Mouse (Mus musculus): Measurements from ENCODE around the gene Mpz.

- no peak; the same call in 1 of the 2 replicates for TF ChIP-seq POLR2A (IDR thresholded peaks at IDR 0.05; ENCODE audit: low read depth, low read length)
- TF ChIP-seq CTCF (IDR thresholded peaks at IDR 0.05; ENCODE audit: extremely low read depth, insufficient read depth, insufficient read length, insufficient replicate concordance) = no peak
Observed at GRCm38 (mm10) chr1:171113873-171114299, 36.6 kb upstream of the Mpz start, which contains the start of gene Cfap126.
